Mouse (Mus musculus) lung, adult 2 months (tissue): ENCODE data around the gene Olfr134. TPM values are rescaled to one million over a fixed set of nuclear protein-coding genes. Genes with fewer than 3 reads are reported as not detected.
"Not testable (repeated sequence)": the region's sequence is repeated elsewhere in the genome, so short reads cannot be mapped to it uniquely, and the experiment has no call there.

Experiments
- DNase-seq: peaks from one replicate; pipeline ENCODE4 v3.0.0; 2022
- H3K4me1 ChIP-seq: fragments of 200-500 bp; 2 replicates; pipeline ENCODE4 v1.6.1; 2011; ENCODE audit warnings: low read length; ENCODE audit not compliant: control insufficient read depth, insufficient read depth
- H3K4me3 ChIP-seq: fragments of 200-500 bp; replicated peaks from 2 replicates; pipeline ENCODE3; 2011; ENCODE audit warnings: low read depth, mild to moderate bottlenecking, control low read depth, low read length; ENCODE audit errors: extremely low read depth
- CTCF ChIP-seq: fragments of 200-500 bp; IDR thresholded peaks from 2 replicates; pipeline ENCODE4 v1.5.1; 2011; ENCODE audit warnings: mild to moderate bottlenecking, low read length, control low read depth; ENCODE audit not compliant: insufficient read depth
- POLR2A ChIP-seq: fragments of 200-500 bp; IDR thresholded peaks from 2 replicates; pipeline ENCODE4 v1.6.1; 2011; ENCODE audit warnings: low read depth, mild to moderate bottlenecking, control low read depth, low read length, borderline replicate concordance; ENCODE audit errors: extremely low read depth
- WGBS: fragments of 180-500 bp; shearing (Covaris S2); methylation state at CpG from one replicate; pipeline ENCODE4 v1.1.7; 2018; 5-methylcytosine and 5-hydroxymethylcytosine counted together
- polyA plus RNA-seq: library from polyadenylated mRNA; depleted of rRNA; stranded (reverse); fragments of >200 nt; gene quantifications from 2 replicates; pipeline ENCODE4 v1.2.3, GENCODE M21; 2012; rRNA removed

The Olfr134 gene
- not detected in 2 replicates for polyA plus RNA-seq

GRCm38 (mm10) chr17:38171088-38171487 is at the start of gene Olfr134:
TSS of gene Olfr134 (plus strand) at chr17:38171388.
- no peak within 1 kb of the TSS for H3K4me3 ChIP-seq
- TF ChIP-seq POLR2A = no peak
- no peak for TF ChIP-seq CTCF
- WGBS = 68% methylated on average over 3 of the region's 3 CpGs
- DNase-seq = no peak
- no peaks in the 10 kb centered on the region for H3K4me1 ChIP-seq

GRCm38 (mm10) chr17:38124199-38124598 is 47.0 kb upstream of the Olfr134 start:
- not testable (repeated sequence) for H3K4me3 ChIP-seq, DNase-seq, H3K4me1 ChIP-seq
- 63% methylated on average over 1 of the region's 1 CpGs for WGBS

- WGBS = 50% methylated on average over 3 of the region's 3 CpGs
- H3K4me1 ChIP-seq, H3K4me3 ChIP-seq, DNase-seq: not testable (repeated sequence)
Measured at GRCm38 (mm10) chr17:38125371-38125770, 45.8 kb upstream of the Olfr134 start.

GRCm38 (mm10) chr17:38134426-38134825 is 36.8 kb upstream of the Olfr134 start, which contains the start of gene Olfr132:
TSS of gene Olfr132 (minus strand) at chr17:38134526.
- no peak for TF ChIP-seq CTCF
- TF ChIP-seq POLR2A = no peak
- WGBS = 68% methylated on average over 1 of the region's 1 CpGs

GRCm38 (mm10) chr17:38144981-38145380 is 26.2 kb upstream of the Olfr134 start, which contains the start of gene Olfr133:
TSS of gene Olfr133 (plus strand) at chr17:38145281.
- H3K4me1 ChIP-seq = no peaks in the 10 kb centered on the region
- no peak within 1 kb of the TSS for H3K4me3 ChIP-seq
- 72% methylated on average over 2 of the region's 2 CpGs for WGBS
- no peak for DNase-seq
- TF ChIP-seq POLR2A = no peak

More at GRCm38 (mm10) chr17:38134426-38134825, 36.8 kb upstream of the Olfr134 start, which contains the start of gene Olfr132:
- Histone ChIP-seq H3K4me1 (no peaks in the 10 kb centered on the region), H3K4me3 (no peak within 1 kb of the TSS)
- DNase-seq = no peak

- no peak for DNase-seq
- TF ChIP-seq POLR2A = no peak
- TF ChIP-seq CTCF = no peak
- 83% methylated on average over 1 of the region's 1 CpGs for WGBS
- Histone ChIP-seq H3K4me3 (no peak within 1 kb of the TSS), H3K4me1 (no peaks in the 10 kb centered on the region)
Measured at GRCm38 (mm10) chr17:38204035-38204434, 32.8 kb downstream of the Olfr134 start, which contains the start of gene Olfr135. TSS of gene Olfr135 (plus strand) at chr17:38204335.

Other genes starting within 250 kb of the Olfr134 start
- not detected in 2 replicates for gene Olfr761, start 218.3 kb upstream of the Olfr134 start, polyA plus RNA-seq
- not detected in 2 replicates for gene Olfr129, start 111.3 kb upstream of the Olfr134 start, polyA plus RNA-seq
- gene Olfr130, start 107.5 kb upstream of the Olfr134 start, polyA plus RNA-seq = not detected in 2 replicates
- not detected in 2 replicates for gene Olfr131, start 82.7 kb upstream of the Olfr134 start, polyA plus RNA-seq
- gene Olfr132, start 36.9 kb upstream of the Olfr134 start, polyA plus RNA-seq = not detected in 2 replicates
- gene Olfr133, start 26.1 kb upstream of the Olfr134 start, polyA plus RNA-seq = not detected in 2 replicates
- not detected in 2 replicates for gene Olfr135, start 32.9 kb downstream of the Olfr134 start, polyA plus RNA-seq
- gene Olfr138, start 89.6 kb downstream of the Olfr134 start, polyA plus RNA-seq = not detected in 2 replicates
- not detected in 2 replicates for gene Olfr137, start 136.2 kb downstream of the Olfr134 start, polyA plus RNA-seq
- not detected in 2 replicates for gene Olfr136, start 158.4 kb downstream of the Olfr134 start, polyA plus RNA-seq
- gene Esp36, start 248.8 kb downstream of the Olfr134 start, polyA plus RNA-seq = not detected in 2 replicates